Mouse (Mus musculus) cortical plate, adult 2 months (tissue): Measurements from ENCODE around the gene Srxn1.

Experiments used
- CTCF ChIP-seq: fragments of 200-500 bp; IDR thresholded peaks from 2 replicates; pipeline ENCODE4 v1.5.1; 2011; ENCODE audit warnings: mild to moderate bottlenecking, control low read depth, low read length; ENCODE audit not compliant: insufficient read depth; ENCODE audit errors: extremely low read depth
- POLR2A ChIP-seq: fragments of 200-500 bp; IDR thresholded peaks from 2 replicates; pipeline ENCODE4 v1.6.1; 2011; ENCODE audit warnings: mild to moderate bottlenecking, low read length, control low read depth; ENCODE audit not compliant: insufficient read depth; ENCODE audit errors: extremely low read depth

DNA sequence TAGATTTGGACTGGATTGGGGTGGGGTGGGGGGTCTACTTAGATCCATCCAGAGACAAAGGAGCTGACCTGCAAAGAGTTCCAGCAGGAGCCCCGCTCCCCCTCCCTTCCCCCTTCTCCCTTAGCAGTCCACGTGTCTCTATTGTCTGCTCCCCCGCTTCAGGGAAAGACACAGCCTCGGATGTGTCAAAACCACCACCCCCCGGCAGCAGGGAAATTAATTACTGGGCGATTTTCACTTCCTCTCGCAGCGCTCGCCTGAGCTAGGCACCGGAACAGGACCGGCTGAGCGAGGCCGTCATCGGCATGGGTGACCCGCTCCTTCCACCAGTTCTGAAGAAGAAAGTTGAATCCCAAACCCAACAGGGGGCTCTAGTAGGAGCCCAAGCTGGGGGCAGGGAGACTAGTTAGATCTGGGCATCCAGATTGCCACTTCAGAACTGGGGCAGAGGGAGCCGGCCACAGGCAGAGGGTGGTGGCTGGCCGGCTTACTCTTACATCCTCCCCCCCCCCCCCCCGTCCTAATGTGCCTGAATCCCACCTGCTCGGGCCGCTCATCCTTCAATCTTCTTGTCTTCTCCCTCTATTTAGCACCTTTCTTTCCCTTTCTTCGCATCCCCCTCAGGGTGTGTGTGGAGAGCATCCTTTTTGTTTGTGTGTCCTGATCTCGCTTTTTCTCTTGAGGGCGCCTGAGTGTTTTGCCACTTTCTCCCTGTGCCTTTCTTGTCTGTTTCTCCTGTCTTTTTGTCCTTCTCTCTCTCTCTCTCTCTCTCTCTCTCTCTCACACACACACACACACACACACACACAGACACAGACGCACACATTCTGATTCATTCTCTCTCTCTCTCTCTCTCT is 24.4 kb upstream of the Srxn1 start, which contains the start of gene Scrt2:
- TF ChIP-seq CTCF: no peak
- TF ChIP-seq POLR2A: 0 out of 2 replicates have a peak, but pooled peaks have one; percentile 38
